Mouse (Mus musculus) left cerebral cortex, adult 11 months (tissue): ENCODE results near the gene Fam114a2.

Source experiments
- DNase-seq: peaks from one replicate; pipeline ENCODE4 v3.0.0; 2022; ENCODE audit warnings: low spot score

The Fam114a2 gene

GRCm38 (mm10) chr11:57434153-57434552 is 84.3 kb downstream of the Fam114a2 start:
- DNase-seq: no peak
